Mouse (Mus musculus): ENCODE results near the gene Lef1. TPM values are rescaled to one million over a fixed set of nuclear protein-coding genes. Genes with fewer than 3 reads are reported as not detected.

Gene Lef1
- polyA plus RNA-seq, 1 experiment from 2014 or later, result 9.8 TPM

DNA sequence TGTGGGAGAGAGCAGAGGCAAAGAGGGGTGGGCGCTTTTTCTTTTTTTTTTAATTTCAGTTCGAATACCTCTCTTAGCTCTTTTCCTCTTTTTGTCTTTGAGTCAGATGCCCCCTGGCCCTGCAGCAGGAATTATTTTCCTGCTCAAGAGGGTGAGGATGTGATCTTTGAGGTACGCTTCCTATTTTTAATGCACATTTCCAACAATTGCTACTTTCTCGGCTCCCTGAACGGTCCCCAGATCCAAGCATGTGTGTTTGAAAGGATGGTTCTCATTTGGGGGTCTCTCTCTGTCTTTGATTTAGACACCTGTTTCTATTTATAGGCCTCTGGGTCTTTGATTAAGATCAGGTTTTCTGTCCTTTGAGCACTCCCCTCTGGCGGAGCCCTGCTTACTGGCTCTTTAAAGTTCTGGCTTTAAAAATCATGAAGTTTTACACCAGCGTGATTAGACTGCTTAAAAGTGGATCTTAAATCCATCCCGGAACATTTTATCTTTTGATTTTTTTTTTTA, 86.3 kb downstream of the Lef1 start:
- no peak for ATAC-seq (ENCODE audit: extremely low read depth, insufficient number of reproducible peaks, low FRiP score, low TSS enrichment)
- H3K4me1 ChIP-seq, result no peaks in the 10 kb centered on the region
- H3K9me3 ChIP-seq, result no peaks in the 10 kb centered on the region
- no peak overlapping the region for H3K4me3 ChIP-seq
- H3K4me2 ChIP-seq, result no peak overlapping the region
- 81% methylated on average over 8 of the region's 8 CpGs for WGBS
- H3K36me3 ChIP-seq, result no peaks in the 10 kb centered on the region
- H3K27me3 ChIP-seq (replicated peaks), result no peaks in the 10 kb centered on the region
- no peak overlapping the region for H3K9ac ChIP-seq
- no peak overlapping the region for H3K27ac ChIP-seq (replicated peaks)

DNA sequence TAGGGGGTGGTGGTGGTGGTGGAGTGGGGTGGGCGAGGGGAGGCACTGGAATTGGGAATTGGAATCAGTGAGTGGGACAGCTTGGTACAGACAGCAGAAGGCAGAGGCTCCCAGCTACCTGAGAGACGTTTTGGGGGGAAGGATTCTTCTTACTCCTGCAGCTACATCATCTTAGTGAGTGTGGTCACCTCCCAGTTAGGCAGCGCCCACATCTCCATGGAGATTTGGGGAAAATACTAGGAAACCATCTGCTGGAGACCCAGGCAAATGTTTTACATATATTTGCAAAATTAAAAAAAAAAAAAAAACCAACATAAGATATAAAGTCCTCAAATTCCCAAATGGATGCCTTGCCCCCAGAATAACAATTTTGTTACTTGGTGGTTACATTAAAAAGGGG, 88.7 kb downstream of the Lef1 start:
- no peaks in the 10 kb centered on the region for H3K27me3 ChIP-seq (replicated peaks)
- ATAC-seq (ENCODE audit: extremely low read depth, insufficient number of reproducible peaks, low FRiP score, low TSS enrichment), result no peak
- H3K4me3 ChIP-seq, result no peak overlapping the region
- no peaks in the 10 kb centered on the region for H3K4me1 ChIP-seq
- WGBS, result 78% methylated on average over 3 of the region's 3 CpGs
- no peak overlapping the region for H3K4me2 ChIP-seq
- no peaks in the 10 kb centered on the region for H3K9me3 ChIP-seq
- H3K9ac ChIP-seq, result no peak overlapping the region
- no peaks in the 10 kb centered on the region for H3K36me3 ChIP-seq
- no peak overlapping the region for H3K27ac ChIP-seq (replicated peaks)

DNA sequence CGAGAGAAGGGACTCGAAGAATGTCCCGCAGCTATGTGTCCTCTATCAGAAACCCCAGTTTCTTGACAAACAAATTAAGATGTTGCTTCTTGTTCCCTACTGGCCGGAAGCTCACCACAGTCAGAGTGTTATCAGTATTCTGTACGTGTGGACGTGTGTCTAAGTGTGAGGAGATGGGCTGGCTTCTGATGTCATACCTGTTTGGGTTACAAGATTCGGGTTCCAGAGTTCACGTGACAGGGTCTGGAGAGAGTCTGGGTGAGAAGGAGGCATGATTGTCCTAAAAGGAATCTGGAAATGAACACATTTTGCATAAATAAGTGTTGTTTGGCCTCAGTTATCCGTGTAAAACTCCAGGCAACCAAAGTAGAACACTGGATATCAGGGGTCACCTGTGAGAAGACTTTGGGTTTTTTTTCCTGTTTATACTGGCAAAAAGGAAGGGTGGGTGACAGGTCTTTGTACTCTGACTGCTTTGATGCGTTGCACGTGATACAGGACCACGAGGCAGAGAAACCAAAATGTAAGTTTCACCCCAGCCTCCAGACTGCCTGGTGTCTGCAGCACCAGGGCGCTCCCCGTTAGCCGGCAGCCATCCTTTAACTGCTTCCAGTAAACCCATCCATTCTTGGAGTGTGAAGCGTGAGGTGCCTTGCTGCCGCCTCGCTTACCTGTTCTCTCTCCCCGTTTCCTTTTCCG, 89.5 kb downstream of the Lef1 start:
- no peaks in the 10 kb centered on the region for H3K36me3 ChIP-seq
- WGBS, result 64% methylated on average over 20 of the region's 20 CpGs
- H3K27me3 ChIP-seq (replicated peaks), result no peaks in the 10 kb centered on the region
- no peak overlapping the region for H3K4me2 ChIP-seq
- H3K4me1 ChIP-seq, result no peaks in the 10 kb centered on the region
- no peak overlapping the region for H3K4me3 ChIP-seq
- no peak overlapping the region for H3K27ac ChIP-seq (replicated peaks)
- no peaks in the 10 kb centered on the region for H3K9me3 ChIP-seq
- ATAC-seq (ENCODE audit: extremely low read depth, insufficient number of reproducible peaks, low FRiP score, low TSS enrichment), result no peak
- H3K9ac ChIP-seq, result no peak overlapping the region

DNA sequence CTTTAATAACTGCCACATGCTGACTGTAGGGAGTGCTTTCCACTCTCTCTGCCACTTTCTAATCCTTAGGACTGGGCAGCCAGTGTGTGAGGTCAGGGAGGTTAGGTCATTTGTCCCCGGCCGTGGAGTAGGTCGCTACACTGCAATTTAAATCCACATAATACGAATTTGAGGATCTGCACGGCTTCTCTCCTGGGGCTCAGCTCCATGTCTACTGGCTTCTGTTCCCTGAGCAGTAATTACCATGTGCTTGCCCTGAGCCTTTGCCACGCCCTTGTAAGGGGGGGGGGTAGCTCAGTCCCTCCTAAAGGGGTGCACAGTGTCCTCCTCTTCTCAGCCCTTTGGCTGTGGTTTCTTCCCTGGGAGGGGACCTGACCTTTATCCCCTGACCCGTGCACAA, 92.0 kb downstream of the Lef1 start:
- Histone ChIP-seq H3K27me3 (replicated peaks) (no peaks in the 10 kb centered on the region), H3K27ac (replicated peaks) (no peak overlapping the region), H3K4me2 (no peak overlapping the region), H3K9me3 (no peaks in the 10 kb centered on the region), H3K9ac (no peak overlapping the region), H3K4me1 (no peaks in the 10 kb centered on the region), H3K36me3 (no peaks in the 10 kb centered on the region), H3K4me3 (no peak overlapping the region)
- ATAC-seq (ENCODE audit: extremely low read depth, insufficient number of reproducible peaks, low FRiP score, low TSS enrichment), result no peak
- WGBS, result 70% methylated on average over 7 of the region's 7 CpGs

DNA sequence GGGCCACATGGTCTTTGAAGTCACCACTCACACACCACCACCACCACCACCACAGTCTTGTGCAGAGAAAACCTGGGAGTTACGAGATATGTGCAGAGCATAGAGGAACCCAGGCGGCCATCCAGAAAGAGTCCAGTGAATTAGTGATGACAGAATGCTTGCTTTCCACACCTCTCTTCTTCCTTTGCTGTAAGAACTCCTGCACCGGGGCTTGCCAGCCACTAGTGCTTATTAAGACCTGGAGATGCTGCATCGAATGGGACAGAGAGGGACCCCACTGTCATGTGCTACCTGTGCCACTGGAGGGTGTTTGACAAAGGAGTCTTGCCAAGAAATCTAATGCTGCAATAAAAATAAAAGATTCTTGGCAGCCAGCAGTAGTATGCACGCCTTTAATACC, 97.6 kb downstream of the Lef1 start:
- H3K27ac ChIP-seq (replicated peaks), result no peak overlapping the region
- H3K4me3 ChIP-seq, result no peak overlapping the region
- WGBS, result 65% methylated on average over 5 of the region's 5 CpGs
- H3K4me2 ChIP-seq, result no peak overlapping the region
- H3K9me3 ChIP-seq, result no peaks in the 10 kb centered on the region
- H3K9ac ChIP-seq, result no peak overlapping the region
- no peaks in the 10 kb centered on the region for H3K36me3 ChIP-seq
- ATAC-seq (ENCODE audit: extremely low read depth, insufficient number of reproducible peaks, low FRiP score, low TSS enrichment), result no peak; the same call in 1 of the 2 replicates
- H3K27me3 ChIP-seq (replicated peaks), result no peaks in the 10 kb centered on the region
- 0 out of 2 replicates have a peak, but pooled peaks cover under 1% of the 10 kb centered on the region for H3K4me1 ChIP-seq

DNA sequence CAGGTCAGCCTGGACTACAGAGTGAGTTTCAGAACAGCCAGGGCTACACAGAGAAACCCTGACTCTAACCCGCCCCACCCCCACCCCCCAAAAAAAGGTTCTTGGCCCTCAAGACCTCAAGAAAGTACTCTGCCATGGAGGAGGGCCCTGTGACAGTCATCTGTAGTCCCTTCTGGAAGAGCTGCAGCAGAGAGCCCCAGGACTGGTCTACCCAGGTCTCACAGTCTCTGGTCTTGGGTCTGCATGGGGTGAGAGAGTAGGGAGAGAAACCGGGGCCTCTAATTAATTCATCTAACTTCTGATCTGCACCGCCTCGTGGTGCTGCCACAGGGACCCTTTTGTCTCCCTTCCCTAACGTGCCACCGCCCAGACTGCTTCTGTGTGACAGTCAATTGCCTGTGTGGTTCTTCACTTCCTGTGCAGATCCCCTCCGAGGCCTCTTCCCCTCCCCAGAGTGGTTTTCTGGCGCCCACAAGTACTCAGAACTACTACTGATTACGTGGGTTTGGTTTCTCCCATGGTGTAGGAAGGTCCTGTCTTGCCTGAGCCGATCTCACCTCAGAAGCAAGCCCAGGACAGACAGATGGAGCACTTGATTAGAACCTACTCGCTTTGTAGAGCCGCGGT, 98.1 kb downstream of the Lef1 start:
- ATAC-seq (ENCODE audit: extremely low read depth, insufficient number of reproducible peaks, low FRiP score, low TSS enrichment), result no peak; the same call in 1 of the 2 replicates

DNA sequence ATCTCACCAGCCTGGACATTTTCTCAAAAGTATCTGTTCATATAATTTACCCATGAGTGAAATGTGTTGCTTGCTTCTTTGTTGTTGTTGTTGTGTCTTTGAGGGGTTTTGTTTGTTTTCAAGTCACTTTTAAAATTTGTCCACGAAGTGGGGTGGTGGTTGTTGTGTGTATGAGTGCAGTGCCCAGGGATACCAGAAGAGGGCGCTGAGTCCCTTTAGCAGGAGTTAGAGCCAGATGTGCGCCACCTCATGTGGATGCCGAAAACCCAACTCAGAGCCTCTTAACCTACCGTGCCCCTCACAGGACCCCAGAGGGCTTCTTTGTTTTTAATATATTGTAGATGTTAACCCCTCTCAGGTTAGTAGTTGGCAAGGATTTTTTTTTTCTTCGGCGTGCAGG, 101.9 kb downstream of the Lef1 start:
- WGBS, result 81% methylated on average over 7 of the region's 7 CpGs
- no peak for ATAC-seq (ENCODE audit: extremely low read depth, insufficient number of reproducible peaks, low FRiP score, low TSS enrichment)

More for the DNA sequence above, 98.1 kb downstream of the Lef1 start:
- Histone ChIP-seq H3K36me3 (no peaks in the 10 kb centered on the region), H3K4me1 (peaks cover 6% of the 10 kb centered on the region; the same call in 1 of the 2 replicates), H3K27me3 (replicated peaks) (no peaks in the 10 kb centered on the region), H3K4me2 (no peak overlapping the region), H3K9ac (no peak overlapping the region), H3K9me3 (no peaks in the 10 kb centered on the region), H3K4me3 (no peak overlapping the region), H3K27ac (replicated peaks) (no peak overlapping the region)
- WGBS, result 65% methylated on average over 13 of the region's 13 CpGs

DNA sequence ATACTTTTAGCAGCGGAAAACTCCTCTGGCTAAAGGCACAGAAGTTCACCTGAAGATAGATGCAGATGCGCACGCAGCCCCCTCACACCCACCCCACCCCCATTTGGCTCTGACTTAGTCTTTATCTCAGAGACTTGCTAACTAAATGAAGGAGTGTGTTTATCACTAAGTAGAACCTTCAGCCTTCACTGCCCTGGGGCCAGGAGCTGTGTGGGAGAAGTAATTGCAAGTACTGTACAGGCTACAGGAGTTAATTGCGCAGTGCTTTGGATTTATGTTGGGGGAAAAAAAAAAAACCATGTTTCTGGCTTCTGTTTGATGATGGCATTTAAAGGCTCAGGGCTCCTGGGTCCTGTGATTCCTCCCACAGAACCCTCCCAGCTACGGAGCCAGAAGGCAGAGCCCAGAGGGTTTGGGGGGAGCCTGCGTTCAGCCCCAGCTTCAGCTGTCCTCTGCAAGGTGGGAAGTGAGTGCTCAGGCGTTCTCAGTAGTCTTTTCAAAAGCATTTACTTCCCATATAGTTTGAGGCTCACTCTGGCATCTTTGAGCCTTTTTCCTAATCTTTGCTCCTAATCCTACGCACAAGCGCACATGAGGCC, 103.9 kb downstream of the Lef1 start:
- Histone ChIP-seq H3K9ac (no peak overlapping the region), H3K4me3 (no peak overlapping the region), H3K27me3 (replicated peaks) (no peaks in the 10 kb centered on the region), H3K36me3 (no peaks in the 10 kb centered on the region), H3K27ac (replicated peaks) (no peak overlapping the region), H3K4me2 (no peak overlapping the region), H3K4me1 (peaks cover 9% of the 10 kb centered on the region; the same call in 1 of the 2 replicates), H3K9me3 (no peaks in the 10 kb centered on the region)
- ATAC-seq (ENCODE audit: extremely low read depth, insufficient number of reproducible peaks, low FRiP score, low TSS enrichment), result no peak
- 72% methylated on average over 9 of the region's 9 CpGs for WGBS

More for the DNA sequence above, 101.9 kb downstream of the Lef1 start:
- H3K27me3 ChIP-seq (replicated peaks), result no peaks in the 10 kb centered on the region
- no peak overlapping the region for H3K4me2 ChIP-seq
- H3K9me3 ChIP-seq, result no peaks in the 10 kb centered on the region
- H3K4me1 ChIP-seq, result peaks cover 9% of the 10 kb centered on the region; the same call in 1 of the 2 replicates
- H3K4me3 ChIP-seq, result no peak overlapping the region
- H3K27ac ChIP-seq (replicated peaks), result no peak overlapping the region
- H3K36me3 ChIP-seq, result no peaks in the 10 kb centered on the region
- no peak overlapping the region for H3K9ac ChIP-seq

DNA sequence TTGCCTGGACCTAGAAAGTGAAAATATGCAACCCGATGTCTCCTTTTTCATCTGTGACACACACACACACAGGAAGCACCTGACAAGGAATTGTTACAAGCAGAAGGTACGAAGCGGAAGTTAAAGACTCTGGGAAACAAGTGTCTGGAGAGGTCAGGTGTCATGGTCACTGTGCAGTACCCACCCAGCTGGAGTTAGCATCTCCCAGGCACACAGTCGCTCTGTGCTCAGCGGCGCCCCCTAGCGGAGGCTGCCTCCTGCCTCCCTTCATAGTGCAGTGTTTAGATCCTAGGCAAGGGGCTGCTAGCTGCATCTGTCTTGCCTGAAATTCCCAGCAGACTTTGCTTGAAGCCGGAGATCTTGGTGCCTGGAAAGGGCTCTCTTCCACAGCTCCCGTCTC, 104.6 kb downstream of the Lef1 start:
- Histone ChIP-seq H3K27ac (replicated peaks) (no peak overlapping the region), H3K4me2 (no peak overlapping the region), H3K9ac (no peak overlapping the region), H3K9me3 (no peaks in the 10 kb centered on the region), H3K36me3 (no peaks in the 10 kb centered on the region), H3K27me3 (replicated peaks) (no peaks in the 10 kb centered on the region), H3K4me3 (no peak overlapping the region), H3K4me1 (peaks cover 9% of the 10 kb centered on the region; the same call in 1 of the 2 replicates)
- 64% methylated on average over 9 of the region's 9 CpGs for WGBS
- ATAC-seq (ENCODE audit: extremely low read depth, insufficient number of reproducible peaks, low FRiP score, low TSS enrichment), result no peak

DNA sequence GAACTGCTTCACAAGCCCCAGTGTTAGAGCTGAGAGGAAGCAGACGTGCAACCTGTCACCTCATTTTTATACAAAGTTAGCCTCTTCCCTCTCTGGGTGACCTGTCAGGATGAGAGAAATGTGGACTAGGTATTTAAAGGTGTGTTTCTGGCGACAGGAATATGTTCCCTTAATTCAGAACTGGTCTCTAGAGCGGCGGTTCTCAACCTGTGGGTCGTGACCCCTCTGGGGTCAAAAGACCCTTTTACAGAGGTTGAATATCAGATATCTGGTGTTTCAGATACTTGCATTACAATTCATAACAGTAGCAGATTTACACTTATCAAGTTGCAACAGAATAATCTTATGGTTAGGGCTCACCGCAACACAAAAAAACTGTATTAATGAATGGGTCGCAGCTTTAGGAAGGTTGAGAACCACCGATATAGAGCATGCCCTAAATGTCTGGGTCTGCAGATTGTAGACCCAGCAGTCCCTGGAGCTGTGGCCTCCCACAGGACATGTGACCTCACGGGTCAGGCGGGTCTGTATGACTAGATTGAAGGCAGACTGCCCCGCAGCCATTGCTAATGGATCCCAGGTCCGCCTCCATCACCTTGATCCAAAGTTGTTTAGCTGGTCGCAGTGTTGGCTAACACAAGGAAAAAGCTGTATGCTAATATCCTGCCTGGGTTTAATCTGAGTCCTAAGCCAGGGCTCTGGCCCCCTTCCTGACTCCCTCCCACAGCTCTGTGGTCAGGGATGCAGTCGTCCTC, 108.5 kb downstream of the Lef1 start:
- Histone ChIP-seq H3K9me3 (no peaks in the 10 kb centered on the region), H3K4me2 (no peak overlapping the region), H3K4me3 (no peak overlapping the region), H3K27me3 (replicated peaks) (no peaks in the 10 kb centered on the region), H3K36me3 (no peaks in the 10 kb centered on the region), H3K4me1 (no peaks in the 10 kb centered on the region; the same call in 1 of the 2 replicates), H3K27ac (replicated peaks) (no peak overlapping the region), H3K9ac (no peak overlapping the region)
- 83% methylated on average over 14 of the region's 14 CpGs for WGBS
- ATAC-seq (ENCODE audit: extremely low read depth, insufficient number of reproducible peaks, low FRiP score, low TSS enrichment), result no peak

DNA sequence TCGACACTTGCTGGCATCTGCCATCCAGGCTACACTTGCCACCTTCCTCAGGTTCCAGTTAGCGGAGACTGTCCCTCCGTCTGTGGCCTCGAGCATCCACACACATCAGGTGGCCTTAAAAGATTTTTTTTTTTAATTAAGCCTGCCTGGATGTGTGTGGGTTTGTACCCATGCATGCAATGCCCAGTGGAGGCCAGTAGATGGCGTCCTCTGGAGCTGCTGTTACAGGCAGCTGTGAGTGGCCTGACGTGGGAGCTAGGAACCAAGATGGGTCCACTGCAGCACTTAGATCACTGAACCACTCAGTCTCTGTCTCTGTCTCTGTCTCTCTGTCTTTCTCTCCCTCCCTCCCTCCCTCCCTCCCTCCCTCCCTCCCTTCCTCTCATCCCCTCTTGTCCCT, 117.8 kb downstream of the Lef1 start:
- Histone ChIP-seq H3K4me2 (no peak overlapping the region), H3K9ac (no peak overlapping the region), H3K27ac (replicated peaks) (no peak overlapping the region), H3K36me3 (peaks cover 38% of the 10 kb centered on the region), H3K27me3 (replicated peaks) (no peaks in the 10 kb centered on the region), H3K4me1 (no peaks in the 10 kb centered on the region), H3K4me3 (no peak overlapping the region), H3K9me3 (no peaks in the 10 kb centered on the region)
- ATAC-seq (ENCODE audit: extremely low read depth, insufficient number of reproducible peaks, low FRiP score, low TSS enrichment), result no peak
- WGBS, result 69% methylated on average over 6 of the region's 6 CpGs

Data from heart, embryonic 13.5 days (tissue).